Mouse (Mus musculus): ENCODE data around the gene Mast4. TPM values are rescaled to one million over a fixed set of nuclear protein-coding genes. Genes with fewer than 3 reads are reported as not detected.
A peak's percentile ranks its signal among the peaks of the same experiment; 100 is the strongest.

Gene Mast4
- polyA plus RNA-seq, 1 experiment, result 51.8 TPM

GRCm38 (mm10) chr13:102963471-102963870, 370.8 kb downstream of the Mast4 start:
- peaks cover 8% of the 10 kb centered on the region for H3K4me1 ChIP-seq (ENCODE audit: control insufficient read depth, insufficient read depth, low read length)
- peak overlapping the region; percentile 46 for H3K27ac ChIP-seq (ENCODE audit: insufficient read depth, low read length)
- no peak overlapping the region for H3K4me3 ChIP-seq (ENCODE audit: insufficient read depth, low read length)
- no peak for TF ChIP-seq CTCF (IDR thresholded peaks at IDR 0.05; ENCODE audit: borderline replicate concordance, insufficient read depth, low read length)
- no peak for TF ChIP-seq POLR2A (IDR thresholded peaks at IDR 0.05; ENCODE audit: low read depth, low read length)

GRCm38 (mm10) chr13:102958273-102959270, 375.7 kb downstream of the Mast4 start:
- Histone ChIP-seq H3K4me3 (ENCODE audit: insufficient read depth, low read length) (peak overlapping the region; percentile 63), H3K4me1 (ENCODE audit: control insufficient read depth, insufficient read depth, low read length) (peaks cover 8% of the 10 kb centered on the region), H3K27ac (ENCODE audit: insufficient read depth, low read length) (peak overlapping the region; percentile 97)
- TF ChIP-seq POLR2A (IDR thresholded peaks at IDR 0.05; ENCODE audit: low read depth, low read length), result peak; percentile 61
- no peak for TF ChIP-seq CTCF (IDR thresholded peaks at IDR 0.05; ENCODE audit: borderline replicate concordance, insufficient read depth, low read length)

DNA sequence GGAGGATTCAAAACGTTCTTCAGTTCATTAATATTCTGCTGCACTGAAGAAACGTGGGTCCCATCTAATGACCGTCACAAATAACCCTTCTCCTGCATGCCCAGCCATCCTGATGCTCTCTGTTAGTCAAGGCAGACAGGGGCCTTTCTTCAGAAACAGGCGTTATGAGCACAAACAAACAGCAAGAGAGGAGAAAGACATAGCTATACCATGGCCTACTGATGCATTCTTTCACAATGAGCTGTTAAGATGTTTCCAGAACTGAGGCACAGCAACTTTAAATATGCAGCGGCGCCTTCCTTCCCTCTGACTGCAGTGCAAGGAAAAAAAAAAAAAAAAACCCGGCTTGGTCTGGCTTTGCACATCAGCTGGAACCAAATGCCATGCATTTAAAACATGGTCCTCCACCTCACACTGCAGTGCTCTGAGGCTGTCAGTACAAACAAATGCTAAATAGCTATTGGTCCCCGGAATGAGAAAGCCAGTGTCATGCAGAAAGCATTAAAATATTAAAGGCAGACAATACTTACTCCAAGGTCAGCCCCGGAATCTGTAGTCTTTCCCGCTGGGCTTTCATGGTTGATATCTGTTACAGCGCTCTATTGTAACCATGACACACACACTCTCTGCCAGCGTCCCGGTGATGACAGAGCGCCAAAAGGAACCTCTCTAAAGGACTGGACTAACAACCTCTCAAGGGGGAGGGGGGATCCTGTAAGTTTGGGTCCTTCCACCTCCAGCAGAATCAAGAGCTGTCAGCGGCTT, 376.6 kb downstream of the Mast4 start:
- peaks cover 2% of the 10 kb centered on the region for H3K4me1 ChIP-seq (ENCODE audit: control insufficient read depth, insufficient read depth, low read length)
- H3K4me3 ChIP-seq (ENCODE audit: insufficient read depth, low read length), result peak overlapping the region; percentile 63
- TF ChIP-seq POLR2A (IDR thresholded peaks at IDR 0.05; ENCODE audit: low read depth, low read length) (peak; percentile 28; the same call in 1 of the 2 replicates), CTCF (IDR thresholded peaks at IDR 0.05; ENCODE audit: borderline replicate concordance, insufficient read depth, low read length) (no peak)
- H3K27ac ChIP-seq (ENCODE audit: insufficient read depth, low read length), result peak overlapping the region; percentile 97

- no peak overlapping the region for H3K4me3 ChIP-seq (ENCODE audit: insufficient read depth, low read length)
- H3K27ac ChIP-seq (ENCODE audit: insufficient read depth, low read length), result no peak overlapping the region
- peaks cover 2% of the 10 kb centered on the region for H3K4me1 ChIP-seq (ENCODE audit: control insufficient read depth, insufficient read depth, low read length)
- TF ChIP-seq CTCF (IDR thresholded peaks at IDR 0.05; ENCODE audit: borderline replicate concordance, insufficient read depth, low read length), result no peak
- TF ChIP-seq POLR2A (IDR thresholded peaks at IDR 0.05; ENCODE audit: low read depth, low read length), result no peak
Observed at GRCm38 (mm10) chr13:102955506-102955905, 378.8 kb downstream of the Mast4 start.

DNA sequence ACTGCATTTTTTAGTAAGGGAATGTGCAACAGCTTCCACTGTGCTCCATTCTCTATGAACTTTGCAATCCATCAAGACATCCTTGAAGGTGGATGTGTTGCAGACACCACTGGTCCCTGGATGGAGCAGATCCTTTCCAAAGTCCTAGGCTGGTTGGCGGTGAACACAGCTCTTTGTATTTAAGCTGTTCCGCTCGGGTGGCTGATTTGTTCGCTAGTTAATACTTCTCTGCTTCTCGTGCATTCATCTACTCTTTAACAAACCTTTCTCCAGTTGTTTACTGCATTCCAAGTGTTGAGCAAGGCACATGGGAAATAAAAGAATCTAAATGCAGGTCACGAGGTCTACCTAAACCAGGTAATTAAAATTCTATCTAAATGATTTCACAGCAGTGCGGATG, 384.5 kb downstream of the Mast4 start:
- no peak overlapping the region for H3K27ac ChIP-seq (ENCODE audit: insufficient read depth, low read length)
- TF ChIP-seq POLR2A (IDR thresholded peaks at IDR 0.05; ENCODE audit: low read depth, low read length) (no peak), CTCF (IDR thresholded peaks at IDR 0.05; ENCODE audit: borderline replicate concordance, insufficient read depth, low read length) (no peak)
- H3K4me3 ChIP-seq (ENCODE audit: insufficient read depth, low read length), result no peak overlapping the region

GRCm38 (mm10) chr13:102948966-102949365, 385.3 kb downstream of the Mast4 start:
- no peaks in the 10 kb centered on the region; the same call in 1 of the 2 replicates for H3K4me1 ChIP-seq (ENCODE audit: control insufficient read depth, insufficient read depth, low read length)
- H3K4me3 ChIP-seq (ENCODE audit: insufficient read depth, low read length), result no peak overlapping the region
- TF ChIP-seq CTCF (IDR thresholded peaks at IDR 0.05; ENCODE audit: borderline replicate concordance, insufficient read depth, low read length) (no peak), POLR2A (IDR thresholded peaks at IDR 0.05; ENCODE audit: low read depth, low read length) (no peak)
- no peak overlapping the region for H3K27ac ChIP-seq (ENCODE audit: insufficient read depth, low read length)

More for the DNA sequence above, 384.5 kb downstream of the Mast4 start:
- H3K4me1 ChIP-seq (ENCODE audit: control insufficient read depth, insufficient read depth, low read length), result no peaks in the 10 kb centered on the region; the same call in 1 of the 2 replicates

GRCm38 (mm10) chr13:102947546-102947945, 386.8 kb downstream of the Mast4 start:
- Histone ChIP-seq H3K27ac (ENCODE audit: insufficient read depth, low read length) (no peak overlapping the region), H3K4me1 (ENCODE audit: control insufficient read depth, insufficient read depth, low read length) (peaks cover 4% of the 10 kb centered on the region; the same call in 1 of the 2 replicates), H3K4me3 (ENCODE audit: insufficient read depth, low read length) (no peak overlapping the region)
- TF ChIP-seq POLR2A (IDR thresholded peaks at IDR 0.05; ENCODE audit: low read depth, low read length), result no peak

- Histone ChIP-seq H3K27ac (ENCODE audit: insufficient read depth, low read length) (no peak overlapping the region), H3K4me3 (ENCODE audit: insufficient read depth, low read length) (no peak overlapping the region), H3K4me1 (ENCODE audit: control insufficient read depth, insufficient read depth, low read length) (peaks cover 4% of the 10 kb centered on the region; the same call in 1 of the 2 replicates)
- TF ChIP-seq POLR2A (IDR thresholded peaks at IDR 0.05; ENCODE audit: low read depth, low read length) (no peak), CTCF (IDR thresholded peaks at IDR 0.05; ENCODE audit: borderline replicate concordance, insufficient read depth, low read length) (no peak)
Observed at GRCm38 (mm10) chr13:102946024-102946821, 388.1 kb downstream of the Mast4 start.

- H3K4me1 ChIP-seq (ENCODE audit: control insufficient read depth, insufficient read depth, low read length), result peaks cover 4% of the 10 kb centered on the region; the same call in 1 of the 2 replicates
- H3K27ac ChIP-seq (ENCODE audit: insufficient read depth, low read length), result no peak overlapping the region
- no peak overlapping the region for H3K4me3 ChIP-seq (ENCODE audit: insufficient read depth, low read length)
- TF ChIP-seq POLR2A (IDR thresholded peaks at IDR 0.05; ENCODE audit: low read depth, low read length) (no peak), CTCF (IDR thresholded peaks at IDR 0.05; ENCODE audit: borderline replicate concordance, insufficient read depth, low read length) (no peak)
Observed at GRCm38 (mm10) chr13:102945450-102945849, 388.8 kb downstream of the Mast4 start.
